Mouse (Mus musculus) bone marrow macrophage, adult 2 months (primary cell): ENCODE data around the gene D130043K22Rik.
"Not testable (repeated sequence)": the region's sequence is repeated elsewhere in the genome, so short reads cannot be mapped to it uniquely, and the experiment has no call there.

ENCODE experiments used
- CTCF ChIP-seq: IDR thresholded peaks from 2 replicates; pipeline ENCODE4 v1.5.1; 2012; ENCODE audit warnings: low read depth, mild to moderate bottlenecking, low read length, moderate library complexity
- POLR2A ChIP-seq: IDR thresholded peaks from 2 replicates; pipeline ENCODE4 v1.6.1; 2012; ENCODE audit warnings: mild to moderate bottlenecking, low read depth, low read length, borderline replicate concordance

- not testable (repeated sequence) for TF ChIP-seq CTCF, POLR2A
Observed at GRCm38 (mm10) chr13:24837765-24838164, 7.2 kb upstream of the D130043K22Rik start.
